Mouse (Mus musculus): ENCODE results near the gene Aqp6. TPM values are rescaled to one million over a fixed set of nuclear protein-coding genes. Genes with fewer than 3 reads are reported as not detected.

The Aqp6 gene
- total RNA-seq (2021) = under 1 TPM; 0.44 to 0.48 TPM
- long read RNA-seq, experiment 1 = 0 reads
- long read RNA-seq, experiment 2 = 0 reads

- intact Hi-C loops (cut with DNase I) = no loop called here
- DNase-seq (ENCODE audit: low spot score in 2 of 2) = no peak
Observed at GRCm38 (mm10) chr15:99600986-99601822, at the start of gene Aqp6. Aqp6 (plus strand) TSS chr15:99601400.

DNA sequence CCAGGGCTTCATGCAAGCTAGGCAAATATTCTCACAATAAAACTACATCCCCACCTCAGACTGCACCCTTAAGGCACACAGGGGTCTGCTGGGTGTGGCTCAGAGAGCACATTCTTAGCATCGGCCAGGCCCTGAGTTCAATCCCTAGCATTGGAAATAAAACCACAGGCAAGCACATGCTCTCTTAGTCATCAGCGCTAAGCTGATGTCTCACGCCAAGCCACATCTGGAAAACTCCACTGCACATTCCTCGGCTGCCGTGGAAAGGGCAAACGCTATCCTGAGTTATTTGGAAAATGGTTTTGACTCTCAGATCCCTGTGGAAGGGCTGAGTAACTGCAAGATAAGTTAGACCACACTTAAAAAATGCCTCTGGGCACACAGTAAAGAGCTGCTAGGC lies 47.4 kb upstream of the Aqp6 start:
- intact Hi-C loops (cut with DNase I) = no loop called here
- DNase-seq (ENCODE audit: low spot score in 2 of 2) = no peak

GRCm38 (mm10) chr15:99558947-99559346 lies 42.3 kb upstream of the Aqp6 start:
- no peak for DNase-seq (ENCODE audit: low spot score in 2 of 2)
- intact Hi-C loops (cut with DNase I) = no loop called here

- no peak for DNase-seq (ENCODE audit: low spot score in 2 of 2)
- intact Hi-C loops (cut with DNase I) = no loop called here
Observed at GRCm38 (mm10) chr15:99560246-99560645, 41.0 kb upstream of the Aqp6 start.

- DNase-seq (ENCODE audit: low spot score in 2 of 2) = no peak
- intact Hi-C loops (cut with DNase I) = no loop called here
Observed at GRCm38 (mm10) chr15:99567371-99567770, 33.8 kb upstream of the Aqp6 start.

DNA sequence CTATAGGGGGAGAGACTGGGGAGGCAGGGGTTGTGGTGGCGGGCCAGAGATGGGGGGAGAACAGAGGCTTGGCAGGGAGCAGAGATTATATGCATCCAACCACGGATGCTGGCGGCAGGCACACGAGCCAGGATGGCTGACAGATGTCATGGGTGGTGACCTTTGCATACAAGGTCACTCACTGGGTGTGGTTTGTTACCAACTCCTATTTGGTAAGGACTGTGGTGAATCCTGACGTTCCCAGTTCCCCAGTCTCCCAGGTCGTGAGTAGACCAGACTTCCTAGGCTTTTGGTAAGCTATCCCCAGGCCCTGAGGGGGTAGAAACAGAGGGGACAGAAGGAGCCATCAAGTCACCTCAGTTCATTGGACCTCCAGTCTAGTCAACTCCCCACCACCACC lies 32.5 kb upstream of the Aqp6 start:
- intact Hi-C loops (cut with DNase I) = no loop called here
- DNase-seq (ENCODE audit: low spot score in 2 of 2) = no peak

DNA sequence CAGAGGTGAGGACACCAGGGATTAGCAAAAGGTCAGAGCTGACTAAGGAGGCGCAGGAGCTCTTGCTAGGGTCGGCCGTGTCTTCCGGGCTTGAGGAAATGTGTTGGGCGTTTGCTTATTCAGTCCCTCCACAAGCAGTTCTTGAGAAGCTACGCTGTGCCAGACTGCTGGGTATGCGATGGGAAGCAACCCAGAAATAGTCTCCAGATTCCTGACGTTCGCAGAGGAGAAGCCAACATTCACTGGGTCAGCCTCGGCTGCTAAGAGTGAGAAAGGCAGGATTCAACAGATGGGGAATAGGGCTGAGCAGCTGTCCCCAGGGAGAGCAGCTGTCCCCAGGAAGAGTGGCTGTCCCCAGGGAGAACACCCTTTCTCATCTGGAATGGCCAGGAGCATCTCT lies 32.1 kb upstream of the Aqp6 start:
- DNase-seq (ENCODE audit: low spot score in 2 of 2) = peak; percentile 40 to 57
- intact Hi-C loops (cut with DNase I) = no loop called here

DNA sequence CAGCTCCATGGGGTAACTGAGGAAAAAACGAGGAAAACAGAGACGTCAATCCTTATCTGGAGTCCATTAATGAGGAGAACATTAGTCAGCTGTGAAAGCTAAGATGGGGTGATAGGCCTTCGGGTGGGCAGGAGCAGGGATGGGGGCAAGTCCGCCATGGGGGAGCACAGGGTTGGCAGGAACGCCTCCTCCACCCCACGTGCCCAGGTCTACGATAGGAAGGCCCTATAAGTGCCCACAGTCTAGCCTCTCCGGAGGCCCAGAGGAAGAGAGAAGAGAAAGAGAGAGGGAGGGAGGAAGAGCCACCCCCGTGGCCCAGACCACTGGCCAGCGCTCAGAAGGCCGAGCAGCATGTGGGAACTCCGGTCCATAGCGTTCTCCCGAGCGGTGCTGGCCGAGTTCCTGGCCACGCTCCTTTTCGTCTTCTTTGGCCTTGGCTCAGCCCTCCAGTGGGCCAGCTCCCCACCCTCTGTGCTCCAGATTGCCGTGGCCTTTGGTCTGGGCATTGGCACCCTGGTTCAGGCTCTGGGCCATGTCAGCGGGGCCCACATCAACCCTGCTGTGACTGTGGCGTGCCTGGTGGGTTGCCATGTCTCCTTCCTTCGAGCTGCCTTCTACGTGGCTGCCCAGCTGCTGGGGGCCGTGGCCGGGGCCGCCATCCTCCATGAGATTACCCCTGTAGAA lies 22.3 kb upstream of the Aqp6 start, which contains the start of gene Aqp2:
TSS of gene Aqp2 (plus strand) at position 254 of the 684 bp plus-strand sequence.
- no peak for DNase-seq (ENCODE audit: low spot score in 2 of 2)
- intact Hi-C loops (cut with DNase I) = loop anchor here (5.0 kb wide), 1 partner anchor 82 kb away; no protein-coding TSS in a partner anchor

DNA sequence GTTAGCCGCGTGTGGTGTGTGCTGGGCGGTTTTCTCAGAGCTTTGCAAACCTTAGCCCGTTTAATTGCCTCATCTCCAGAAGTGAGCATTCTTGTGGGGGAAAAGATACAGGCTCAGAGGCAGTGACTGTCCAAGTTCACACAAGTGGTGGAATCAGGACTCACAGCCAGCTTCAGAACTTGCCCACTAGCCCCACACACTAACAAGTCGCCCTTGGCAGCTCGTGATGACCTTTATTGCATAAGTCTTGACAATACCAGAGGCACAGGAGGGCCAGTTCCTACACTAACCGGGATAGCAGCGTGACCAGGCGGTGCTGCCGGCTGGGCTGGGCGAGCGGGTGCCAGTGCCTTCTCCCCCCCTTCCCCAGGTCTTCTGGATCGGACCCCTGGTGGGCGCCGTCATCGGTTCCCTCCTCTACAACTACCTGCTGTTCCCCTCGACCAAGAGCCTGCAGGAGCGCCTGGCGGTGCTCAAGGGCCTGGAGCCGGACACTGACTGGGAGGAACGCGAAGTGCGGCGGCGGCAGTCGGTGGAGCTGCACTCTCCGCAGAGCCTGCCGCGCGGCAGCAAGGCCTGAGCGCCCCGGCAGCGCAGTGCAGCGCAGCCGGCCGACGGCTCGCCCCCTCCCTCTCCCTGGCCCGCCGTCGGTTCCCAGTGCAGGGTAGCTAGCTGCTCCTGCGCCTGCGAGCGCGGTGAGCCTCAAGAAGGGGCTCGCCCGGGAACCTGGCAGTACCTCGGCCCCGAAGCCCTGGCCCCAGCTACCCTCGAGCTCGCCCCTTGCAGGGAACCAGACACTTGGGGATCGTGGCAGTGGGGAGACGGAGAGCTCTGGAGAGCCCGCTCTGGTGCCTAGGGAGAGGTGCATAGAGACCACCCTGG lies 17.5 kb upstream of the Aqp6 start:
- no peak for DNase-seq (ENCODE audit: low spot score in 2 of 2)
- intact Hi-C loops (cut with DNase I) = no loop called here

DNA sequence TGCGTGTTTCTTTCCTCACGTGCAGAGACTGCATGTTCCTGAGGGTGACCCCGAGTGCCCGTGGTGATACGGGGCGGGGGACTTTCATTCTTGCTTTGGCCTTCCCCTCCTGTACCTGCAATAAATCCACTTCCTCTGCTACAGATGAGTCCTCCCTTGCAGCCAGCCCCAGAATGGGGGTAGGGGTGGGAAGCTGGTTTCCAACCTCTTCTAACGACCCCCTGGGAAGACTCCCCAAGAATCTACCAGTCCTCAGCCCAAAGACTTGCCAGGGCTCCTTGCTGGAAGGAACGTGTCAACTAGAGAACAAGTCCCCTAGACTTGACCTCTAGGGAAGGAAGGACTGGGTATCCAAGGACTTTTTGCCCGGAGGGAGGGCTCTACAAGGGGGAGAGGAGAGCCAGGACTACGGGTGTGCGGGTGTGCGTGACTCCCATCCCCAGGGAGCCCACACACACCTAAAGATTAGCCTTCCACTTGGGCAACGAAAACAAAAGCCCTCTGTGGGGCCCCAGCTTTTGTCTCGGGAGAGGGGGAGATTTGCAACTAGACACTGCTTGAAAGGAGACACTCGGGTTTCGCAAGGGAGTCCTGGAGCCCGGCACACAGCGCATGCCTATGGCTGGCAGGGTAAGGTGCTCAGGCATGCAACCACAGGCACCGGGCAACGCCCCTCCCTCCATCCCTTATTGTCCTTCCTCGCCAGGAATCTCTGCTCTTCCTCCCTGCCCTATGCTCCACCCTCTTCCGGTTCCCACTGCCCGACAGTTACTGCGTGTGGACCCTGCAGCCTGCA lies 16.6 kb upstream of the Aqp6 start:
- no peak for DNase-seq (ENCODE audit: low spot score in 2 of 2)
- intact Hi-C loops (cut with DNase I) = no loop called here

DNA sequence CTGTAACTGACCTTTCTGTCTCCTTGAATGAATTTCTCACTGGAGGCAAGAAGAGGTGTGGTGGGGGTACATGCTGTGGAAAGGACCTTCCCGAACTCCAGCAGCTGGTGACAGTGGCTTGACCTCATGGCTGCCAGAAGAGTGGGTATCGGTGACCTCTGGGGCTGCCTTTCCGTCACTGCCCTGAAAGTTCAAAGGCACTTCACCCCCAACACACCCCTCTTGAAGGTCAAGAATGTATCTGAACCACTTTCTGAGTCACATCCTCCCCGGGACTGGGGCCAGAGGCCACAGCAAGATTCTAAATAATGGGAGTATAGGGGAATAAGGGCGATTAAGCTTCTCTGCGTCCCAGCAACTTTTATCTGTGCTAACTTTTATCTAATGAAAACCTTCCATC lies 15.5 kb upstream of the Aqp6 start:
- DNase-seq (ENCODE audit: low spot score in 2 of 2) = no peak
- intact Hi-C loops (cut with DNase I) = no loop called here

- no peak for DNase-seq (ENCODE audit: low spot score in 2 of 2)
- intact Hi-C loops (cut with DNase I) = no loop called here
Observed at GRCm38 (mm10) chr15:99586525-99586924, 14.7 kb upstream of the Aqp6 start.

- DNase-seq (ENCODE audit: low spot score in 2 of 2) = no peak
- intact Hi-C loops (cut with DNase I) = no loop called here
Observed at GRCm38 (mm10) chr15:99589237-99589636, 12.0 kb upstream of the Aqp6 start.

GRCm38 (mm10) chr15:99589704-99590103 lies 11.5 kb upstream of the Aqp6 start:
- intact Hi-C loops (cut with DNase I) = loop anchor here (5.0 kb wide), 1 partner anchor 92 kb away; no protein-coding TSS in a partner anchor
- DNase-seq (ENCODE audit: low spot score in 2 of 2) = no peak

DNA sequence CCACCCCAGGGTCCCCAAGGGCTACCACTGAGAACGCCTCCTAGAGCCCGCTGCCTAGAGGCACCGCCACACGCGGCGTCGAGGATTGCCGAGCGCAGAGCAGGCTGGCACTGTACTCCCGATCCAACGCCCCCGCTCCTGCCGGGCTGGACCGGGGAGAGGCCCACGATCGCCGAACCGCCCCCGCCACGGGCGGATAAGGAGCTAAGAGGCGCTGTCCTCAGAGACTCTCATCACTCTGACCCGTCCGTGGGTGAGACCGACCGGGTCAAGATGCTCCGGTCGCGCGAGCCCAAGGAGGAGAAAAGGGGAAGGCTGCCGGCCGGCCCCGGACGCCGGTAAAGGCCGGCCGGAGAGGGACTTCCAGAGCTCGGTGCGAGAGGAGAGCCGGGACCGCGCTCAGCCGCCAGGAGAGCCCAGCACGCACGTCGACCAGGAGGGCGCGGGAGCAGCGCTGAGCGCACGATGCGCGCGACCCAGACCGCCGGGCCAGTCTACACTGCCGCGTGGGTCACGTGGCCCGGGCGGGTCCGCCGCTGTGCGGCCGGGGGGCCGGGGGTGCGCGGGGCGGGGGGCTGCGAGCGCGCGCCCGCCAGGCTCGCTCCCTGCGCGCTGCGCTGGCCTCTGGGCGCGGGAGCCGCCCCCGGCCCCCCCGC lies 10.6 kb upstream of the Aqp6 start, which contains the start of gene Aqp5:
TSS of gene Aqp5 (plus strand) at position 354 of the 656 bp plus-strand sequence.
- intact Hi-C loops (cut with DNase I) = loop anchor here (5.0 kb wide), 1 partner anchor 93 kb away; no protein-coding TSS in a partner anchor
- DNase-seq (ENCODE audit: low spot score in 2 of 2) = no peak

DNA sequence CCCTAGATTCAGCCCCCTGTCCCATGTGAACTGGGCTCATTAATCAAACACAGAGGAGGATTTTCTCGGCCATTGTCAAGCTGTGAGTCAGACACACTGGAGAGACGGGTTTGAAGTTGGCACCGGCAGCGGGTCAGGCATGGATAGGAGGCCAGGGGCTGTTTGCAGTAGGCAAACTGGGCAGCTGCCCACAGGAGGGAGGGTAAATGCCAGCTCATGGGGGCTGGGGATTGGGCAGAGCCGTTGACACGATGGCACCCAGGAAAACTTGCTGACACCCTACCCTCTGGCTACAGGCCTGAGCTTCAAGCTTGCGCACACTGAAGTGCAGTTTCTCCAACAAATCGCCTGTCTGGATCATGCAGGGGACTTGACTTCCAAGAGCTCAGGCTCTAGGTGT lies 9.0 kb upstream of the Aqp6 start:
- no peak for DNase-seq (ENCODE audit: low spot score in 2 of 2)
- intact Hi-C loops (cut with DNase I) = loop anchor here (5.0 kb wide), 1 partner anchor 95 kb away; no protein-coding TSS in a partner anchor

DNA sequence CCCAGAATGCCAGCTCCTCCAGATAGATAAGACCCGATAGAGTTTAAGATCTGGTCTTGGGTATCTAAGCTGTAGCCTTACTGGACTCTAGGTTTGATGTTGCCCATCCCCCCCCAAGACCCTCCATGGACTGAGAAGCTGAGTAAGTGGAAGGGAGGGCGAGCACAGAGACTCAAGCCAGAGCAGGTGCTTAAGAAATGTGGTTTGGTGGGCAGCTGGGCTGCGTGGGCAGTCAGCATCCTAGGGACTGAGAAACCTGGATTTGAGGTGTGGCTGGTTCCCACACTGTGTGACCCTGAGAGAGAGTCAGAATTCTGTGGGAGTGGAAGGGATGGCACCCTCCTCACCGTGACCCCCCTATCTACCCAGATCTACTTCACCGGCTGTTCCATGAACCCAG lies 8.3 kb upstream of the Aqp6 start:
- no peak for DNase-seq (ENCODE audit: low spot score in 2 of 2)
- intact Hi-C loops (cut with DNase I) = loop anchor here (5.0 kb wide), 1 partner anchor 96 kb away; no protein-coding TSS in a partner anchor

DNA sequence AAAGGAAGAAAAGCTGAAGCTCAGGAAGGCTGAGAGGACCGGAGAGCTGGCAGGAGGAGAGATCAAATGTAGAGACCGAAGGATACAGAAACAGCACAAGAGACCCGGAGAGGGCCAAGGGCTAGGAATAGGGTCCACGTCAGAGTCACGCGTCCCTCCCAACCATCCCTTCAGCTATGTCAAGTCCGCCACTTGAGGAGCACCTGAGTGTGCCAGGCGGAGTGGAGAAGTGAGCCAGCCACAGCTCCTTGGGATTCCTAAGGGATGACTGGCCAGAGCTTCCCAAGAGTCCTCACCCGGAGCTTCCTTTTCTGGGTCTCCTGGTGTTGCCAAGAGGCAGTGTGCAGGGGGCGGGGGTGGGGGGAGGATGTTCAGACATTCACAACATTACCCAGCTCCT lies 6.2 kb upstream of the Aqp6 start:
- DNase-seq (ENCODE audit: low spot score in 2 of 2) = no peak
- intact Hi-C loops (cut with DNase I) = loop anchor here (5.0 kb wide), 3 partner anchors 92 to 312 kb away; no protein-coding TSS in a partner anchor

Measured in left cerebral cortex, postnatal 14 days (tissue).